Mouse (Mus musculus) liver, embryonic 14.5 days (tissue): ENCODE results near the gene Mocs1. TPM values are rescaled to one million over a fixed set of nuclear protein-coding genes. Genes with fewer than 3 reads are reported as not detected.

Experiments used
- ATAC-seq: fragments of 200-750 bp; cut with Nextera tagmentation; 2 replicates; pipeline ENCODE4 v1.8.0; 2017; ENCODE audit warnings: moderate number of reproducible peaks, mild to moderate bottlenecking, moderate library complexity; ENCODE audit not compliant: insufficient read depth
- DNase-seq, 3 experiments: peaks; one replicate each; pipeline ENCODE4 v3.0.0-alpha.2; 2012 to 2013; ENCODE audit warnings: low read depth in 3 of 3, low spot score in 3 of 3
- H3K27ac ChIP-seq: fragments of 300-500 bp; sonication (generic); 2 replicates; pipeline ENCODE4 v1.5.1; 2014; ENCODE audit warnings: moderate library complexity, mild to moderate bottlenecking, control low read depth, inconsistent platforms
- H3K27me3 ChIP-seq: fragments of 300-500 bp; sonication (generic); 2 replicates; pipeline ENCODE4 v1.6.1; 2014; ENCODE audit warnings: mild to moderate bottlenecking, low read length, moderate library complexity; ENCODE audit not compliant: control insufficient read depth, insufficient read depth
- H3K36me3 ChIP-seq: fragments of 300-500 bp; sonication (generic); replicated peaks from 2 replicates; pipeline ENCODE4 v1.6.1; 2014; ENCODE audit warnings: low read depth; ENCODE audit not compliant: control insufficient read depth, insufficient read depth
- H3K4me1 ChIP-seq, 2 experiments: fragments of 200-500 bp in 1 of 2; fragments of 300-500 bp in 1 of 2; sonication (generic) in 1 of 2; replicated peaks; 2 replicates each; pipeline ENCODE4 v1.6.1; 2012 to 2014; ENCODE audit warnings: antibody characterized with exemption in 1 of 2, inconsistent platforms in 1 of 2, low read length in 1 of 2; ENCODE audit not compliant: control insufficient read depth in 2 of 2, insufficient read depth in 2 of 2
- H3K4me2 ChIP-seq: fragments of 300-500 bp; sonication (generic); 2 replicates; pipeline ENCODE4 v1.6.1; 2014; ENCODE audit warnings: low read depth, mild to moderate bottlenecking, control low read depth, moderate library complexity
- H3K4me3 ChIP-seq, 2 experiments: fragments of 200-500 bp in 1 of 2; fragments of 300-500 bp in 1 of 2; sonication (generic) in 1 of 2; 2 replicates each; pipeline ENCODE4 v1.5.1; 2012 to 2014; ENCODE audit warnings: low read depth in 2 of 2, low read length in 2 of 2, mild to moderate bottlenecking in 2 of 2, control low read depth in 1 of 2, inconsistent platforms in 1 of 2, moderate library complexity in 1 of 2; ENCODE audit not compliant: insufficient read depth in 1 of 2
- H3K9ac ChIP-seq: fragments of 300-500 bp; sonication (generic); replicated peaks from 2 replicates; pipeline ENCODE4 v1.6.1; 2014; ENCODE audit warnings: mild to moderate bottlenecking, control low read depth, moderate library complexity
- H3K9me3 ChIP-seq: fragments of 300-500 bp; sonication (generic); 2 replicates; pipeline ENCODE4 v1.6.1; 2016; ENCODE audit warnings: low read length, mixed read lengths; ENCODE audit not compliant: control insufficient read depth
- CTCF ChIP-seq: IDR thresholded peaks from 2 replicates; pipeline ENCODE4 v1.5.1; 2016; ENCODE audit warnings: antibody characterized with exemption, low read depth, control low read depth
- EP300 ChIP-seq: IDR thresholded peaks from 2 replicates; pipeline ENCODE4 v1.6.1; 2016; ENCODE audit warnings: antibody characterized with exemption, low read depth
- WGBS: fragments of 180-500 bp; shearing (Covaris S2); extraction: QIAGEN DNeasy Blood & Tissue Kit; methylation state at CpG from one replicate; pipeline ENCODE4 v1.1.7; 2014; ENCODE audit not compliant: insufficient replicate concordance; 5-methylcytosine and 5-hydroxymethylcytosine counted together
- polyA plus RNA-seq, 2 experiments: library from polyadenylated mRNA; depleted of rRNA in 1 of 2; stranded (reverse) in 1 of 2; unstranded in 1 of 2; fragments of >200 nt; fragmentation: Nextera tagmentation in 1 of 2; extraction: Ambion mirVana in 1 of 2; gene quantifications; 2 replicates each; pipeline versions ENCODE4 v1.2.1 to v1.2.3; 2012 to 2014

Mocs1 gene
- polyA plus RNA-seq, 2 experiments = 8.0 to 16.2 TPM

GRCm38 (mm10) chr17:49456334-49456733 lies 28.2 kb downstream of the Mocs1 start:
- ATAC-seq (no peak), DNase-seq (no peak)
- H3K4me3 ChIP-seq = no peak overlapping the region
- H3K36me3 ChIP-seq = peaks cover 31% of the 10 kb centered on the region
- H3K4me1 ChIP-seq = peaks cover 6 to 17% of the 10 kb centered on the region in 2 experiments
- no peak overlapping the region for H3K4me2 ChIP-seq
- no peaks in the 10 kb centered on the region for H3K9me3 ChIP-seq
- WGBS = 71% methylated on average over 4 of the region's 4 CpGs
- TF ChIP-seq CTCF (no peak), EP300 (no peak)
- no peaks in the 10 kb centered on the region for H3K27me3 ChIP-seq
- no peak overlapping the region for H3K9ac ChIP-seq
- no peak overlapping the region for H3K27ac ChIP-seq

- TF ChIP-seq CTCF = no peak
- TF ChIP-seq EP300 = peak; percentile 76
- Histone ChIP-seq H3K27me3 (no peaks in the 10 kb centered on the region), H3K4me1 (peaks cover 6 to 17% of the 10 kb centered on the region in 2 experiments), H3K9ac (no peak overlapping the region), H3K4me3 (no peak overlapping the region), H3K4me2 (no peak overlapping the region), H3K36me3 (peaks cover 20% of the 10 kb centered on the region), H3K27ac (peak overlapping the region; percentile 33), H3K9me3 (no peaks in the 10 kb centered on the region)
- 41% methylated on average over 3 of the region's 3 CpGs for WGBS
- ATAC-seq = peak; percentile 62
- no peak for DNase-seq
Measured at GRCm38 (mm10) chr17:49457833-49458232, 29.7 kb downstream of the Mocs1 start.

GRCm38 (mm10) chr17:49458386-49458785 lies 30.2 kb downstream of the Mocs1 start:
- TF ChIP-seq CTCF = no peak
- TF ChIP-seq EP300 = no peak
- H3K9ac ChIP-seq = no peak overlapping the region
- no peaks in the 10 kb centered on the region for H3K9me3 ChIP-seq
- DNase-seq (no peak), ATAC-seq (no peak)
- no peak overlapping the region for H3K4me3 ChIP-seq
- H3K36me3 ChIP-seq = peaks cover 20% of the 10 kb centered on the region
- H3K27me3 ChIP-seq = no peaks in the 10 kb centered on the region
- peaks cover 6 to 17% of the 10 kb centered on the region in 2 experiments for H3K4me1 ChIP-seq
- WGBS = 83% methylated on average over 18 of the region's 18 CpGs
- no peak overlapping the region for H3K27ac ChIP-seq
- H3K4me2 ChIP-seq = no peak overlapping the region

GRCm38 (mm10) chr17:49464884-49465283 lies 36.7 kb downstream of the Mocs1 start:
- Histone ChIP-seq H3K9me3 (no peaks in the 10 kb centered on the region), H3K27me3 (no peaks in the 10 kb centered on the region), H3K27ac (no peak overlapping the region), H3K36me3 (no peaks in the 10 kb centered on the region), H3K4me2 (no peak overlapping the region), H3K9ac (no peak overlapping the region), H3K4me3 (no peak overlapping the region), H3K4me1 (peaks cover 4 to 7% of the 10 kb centered on the region in 2 experiments; a peak in 3 of 4 replicates)
- TF ChIP-seq EP300 (peak; percentile 72), CTCF (no peak)
- DNase-seq (no peak), ATAC-seq (peak; percentile 76)
- WGBS = 38% methylated on average over 3 of the region's 3 CpGs

GRCm38 (mm10) chr17:49468223-49468622 lies 40.1 kb downstream of the Mocs1 start:
- ATAC-seq = no peak

More at GRCm38 (mm10) chr17:49468223-49468622, 40.1 kb downstream of the Mocs1 start:
- no peaks in the 10 kb centered on the region for H3K27me3 ChIP-seq
- TF ChIP-seq CTCF (peak; percentile 98), EP300 (no peak)
- peak; percentile 7 to 41 (median 16) for DNase-seq
- H3K9me3 ChIP-seq = no peaks in the 10 kb centered on the region
- no peak overlapping the region for H3K27ac ChIP-seq
- no peaks in the 10 kb centered on the region for H3K36me3 ChIP-seq
- H3K4me1 ChIP-seq = peaks cover 4 to 6% of the 10 kb centered on the region in 2 experiments; a peak in 3 of 4 replicates
- no peak overlapping the region for H3K4me3 ChIP-seq
- 22% methylated on average over 4 of the region's 4 CpGs for WGBS
- H3K4me2 ChIP-seq = no peak overlapping the region
- H3K9ac ChIP-seq = no peak overlapping the region
